Mouse (Mus musculus) heart, adult 2 months (tissue): ENCODE measurements around the gene Hspb8.

ENCODE experiments used
- CTCF ChIP-seq: fragments of 200-600 bp; IDR thresholded peaks from 2 replicates; pipeline ENCODE4 v1.8.1; 2022; ENCODE audit warnings: antibody characterized with exemption, mild to moderate bottlenecking, moderate library complexity
- EP300 ChIP-seq: fragments of 200-500 bp; IDR thresholded peaks from 2 replicates; pipeline ENCODE4 v1.6.1; 2011; ENCODE audit warnings: low read depth, low read length, control low read depth; ENCODE audit not compliant: insufficient read depth
- POLR2A ChIP-seq: fragments of 200-500 bp; IDR thresholded peaks from 2 replicates; pipeline ENCODE4 v1.6.1; 2011; ENCODE audit warnings: mild to moderate bottlenecking, low read depth, low read length, control low read depth; ENCODE audit not compliant: insufficient read depth

- TF ChIP-seq CTCF (no peak), EP300 (no peak), POLR2A (no peak)
Observed at GRCm38 (mm10) chr5:116367923-116368322, 54.7 kb downstream of the Hspb8 start.
